Mouse (Mus musculus): ENCODE results near the gene Gm9964.

GRCm38 (mm10) chr11:79252881-79253541 lies 43.7 kb downstream of the Gm9964 start:
- TF ChIP-seq POLR2A (IDR thresholded peaks at IDR 0.05; ENCODE audit: low read depth, low read length) (no peak), CTCF (conservative IDR thresholded peaks at IDR 0.05; ENCODE audit: insufficient read depth, insufficient read length, low read depth, low read length) (no peak)
